Mouse (Mus musculus): ENCODE data around the gene Phc3. TPM values are rescaled to one million over a fixed set of nuclear protein-coding genes. Genes with fewer than 3 reads are reported as not detected.

The Phc3 gene
- polyA plus RNA-seq, 1 experiment from 2014 or later: 13.7 TPM

GRCm38 (mm10) chr3:30853596-30853995 is 115.6 kb downstream of the Phc3 start:
- WGBS: 84% methylated on average over 5 of the region's 5 CpGs

DNA sequence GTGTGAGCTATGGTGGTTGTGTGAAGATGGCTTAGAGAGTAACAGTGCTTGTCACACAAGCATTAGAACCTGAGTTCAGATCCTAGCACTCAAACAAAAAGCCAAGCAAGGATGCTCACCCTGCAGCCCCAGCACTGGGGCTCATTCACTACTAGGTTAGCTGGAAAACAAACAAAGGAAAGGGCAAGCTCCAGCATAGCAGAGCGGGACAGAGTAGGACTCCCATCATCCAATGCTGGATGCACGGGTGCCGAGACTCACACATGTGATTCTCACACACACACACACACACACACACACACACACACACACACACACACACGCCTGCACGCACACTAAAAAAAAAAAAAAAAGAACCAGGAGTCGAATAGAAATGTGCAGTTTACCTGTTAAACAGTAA is 117.8 kb downstream of the Phc3 start:
- no peaks in the 10 kb centered on the region; the same call in 1 of the 2 replicates for H3K4me1 ChIP-seq (ENCODE audit: control insufficient read depth, insufficient read depth, low read length)
- no peak overlapping the region for H3K27ac ChIP-seq (ENCODE audit: low read length)
- WGBS: 77% methylated on average over 6 of the region's 6 CpGs
- no peaks in the 10 kb centered on the region for H3K9me3 ChIP-seq (ENCODE audit: control insufficient read depth, low read depth, low read length)
- no peak overlapping the region for H3K4me2 ChIP-seq (replicated peaks; ENCODE audit: low read depth, low read length)
- no peak overlapping the region for H3K4me3 ChIP-seq (ENCODE audit: low read depth, low read length)
- ATAC-seq (ENCODE audit: insufficient number of reproducible peaks, insufficient read depth, low FRiP score, low read depth): no peak
- H3K36me3 ChIP-seq (ENCODE audit: control insufficient read depth, insufficient read depth, low read length): no peaks in the 10 kb centered on the region
- H3K9ac ChIP-seq (replicated peaks; ENCODE audit: low read depth, low read length): no peak overlapping the region
- H3K27me3 ChIP-seq (ENCODE audit: control insufficient read depth, insufficient read depth, low read length): no peaks in the 10 kb centered on the region

More at GRCm38 (mm10) chr3:30853596-30853995, 115.6 kb downstream of the Phc3 start:
- Histone ChIP-seq H3K4me2 (replicated peaks; ENCODE audit: low read depth, low read length) (no peak overlapping the region), H3K9ac (replicated peaks; ENCODE audit: low read depth, low read length) (no peak overlapping the region), H3K4me1 (ENCODE audit: control insufficient read depth, insufficient read depth, low read length) (no peaks in the 10 kb centered on the region; the same call in 1 of the 2 replicates), H3K4me3 (ENCODE audit: low read depth, low read length) (no peak overlapping the region), H3K9me3 (ENCODE audit: control insufficient read depth, low read depth, low read length) (no peaks in the 10 kb centered on the region), H3K36me3 (ENCODE audit: control insufficient read depth, insufficient read depth, low read length) (no peaks in the 10 kb centered on the region), H3K27ac (ENCODE audit: low read length) (no peak overlapping the region), H3K27me3 (ENCODE audit: control insufficient read depth, insufficient read depth, low read length) (no peaks in the 10 kb centered on the region)
- ATAC-seq (ENCODE audit: insufficient number of reproducible peaks, insufficient read depth, low FRiP score, low read depth): no peak

Other genes with a start within 250 kb of the Phc3 start
- gene Samd7, start 223.1 kb downstream of the Phc3 start, polyA plus RNA-seq (2014; fragmentation: Nextera tagmentation; extraction: Ambion mirVana): not detected in 2 replicates
- gene Sec62, start 176.5 kb downstream of the Phc3 start, polyA plus RNA-seq (2014; fragmentation: Nextera tagmentation; extraction: Ambion mirVana): 101 and 106 TPM in 2 replicates
- 4.0 and 4.5 TPM in 2 replicates for gene Gpr160, start 113.5 kb downstream of the Phc3 start, polyA plus RNA-seq (2014; fragmentation: Nextera tagmentation; extraction: Ambion mirVana)
- gene Prkci, start 26.3 kb upstream of the Phc3 start, polyA plus RNA-seq (2014; fragmentation: Nextera tagmentation; extraction: Ambion mirVana): 51.0 and 51.7 TPM in 2 replicates
- 27.6 and 30.3 TPM in 2 replicates for gene Skil, start 125.6 kb upstream of the Phc3 start, polyA plus RNA-seq (2014; fragmentation: Nextera tagmentation; extraction: Ambion mirVana)
- gene Cldn11, start 180.5 kb upstream of the Phc3 start, polyA plus RNA-seq (2014; fragmentation: Nextera tagmentation; extraction: Ambion mirVana): 2.0 and 3.0 TPM in 2 replicates

All from stomach, embryonic 14.5 days (tissue).